Mouse (Mus musculus): ENCODE data around the gene Rbfox3. TPM values are rescaled to one million over a fixed set of nuclear protein-coding genes. Genes with fewer than 3 reads are reported as not detected.

The Rbfox3 gene
- polyA plus RNA-seq, 1 experiment from 2014 or later: 1.5 TPM

DNA sequence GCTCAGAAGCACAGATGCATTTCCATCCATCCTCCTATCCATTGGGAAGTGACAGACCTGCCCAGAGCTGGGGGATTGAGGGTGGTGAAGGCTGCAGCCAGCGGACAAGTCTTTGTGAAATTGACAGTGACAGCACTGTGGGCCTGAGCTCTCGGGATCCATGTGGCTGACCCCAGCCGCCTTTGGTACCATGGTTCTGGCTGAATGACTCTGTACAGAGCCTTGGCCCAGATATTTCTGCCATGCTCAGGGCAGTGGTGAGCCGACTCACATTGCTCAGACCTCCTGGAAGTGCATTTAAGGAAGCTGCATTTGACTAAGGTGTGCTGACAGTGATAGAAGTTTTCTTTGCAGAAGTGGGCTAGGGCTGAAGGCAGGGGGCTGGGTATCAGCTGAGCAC is 144.0 kb downstream of the Rbfox3 start:
- Histone ChIP-seq H3K36me3 (no peaks in the 10 kb centered on the region), H3K27ac (no peak overlapping the region), H3K27me3 (replicated peaks) (no peaks in the 10 kb centered on the region), H3K4me3 (replicated peaks) (no peak overlapping the region), H3K9ac (no peak overlapping the region), H3K9me3 (no peaks in the 10 kb centered on the region), H3K4me2 (replicated peaks) (no peak overlapping the region), H3K4me1 (replicated peaks) (0 out of 2 replicates have a peak, but pooled peaks cover 6% of the 10 kb centered on the region)
- ATAC-seq: no peak
- WGBS: 67% methylated on average over 4 of the region's 4 CpGs

DNA sequence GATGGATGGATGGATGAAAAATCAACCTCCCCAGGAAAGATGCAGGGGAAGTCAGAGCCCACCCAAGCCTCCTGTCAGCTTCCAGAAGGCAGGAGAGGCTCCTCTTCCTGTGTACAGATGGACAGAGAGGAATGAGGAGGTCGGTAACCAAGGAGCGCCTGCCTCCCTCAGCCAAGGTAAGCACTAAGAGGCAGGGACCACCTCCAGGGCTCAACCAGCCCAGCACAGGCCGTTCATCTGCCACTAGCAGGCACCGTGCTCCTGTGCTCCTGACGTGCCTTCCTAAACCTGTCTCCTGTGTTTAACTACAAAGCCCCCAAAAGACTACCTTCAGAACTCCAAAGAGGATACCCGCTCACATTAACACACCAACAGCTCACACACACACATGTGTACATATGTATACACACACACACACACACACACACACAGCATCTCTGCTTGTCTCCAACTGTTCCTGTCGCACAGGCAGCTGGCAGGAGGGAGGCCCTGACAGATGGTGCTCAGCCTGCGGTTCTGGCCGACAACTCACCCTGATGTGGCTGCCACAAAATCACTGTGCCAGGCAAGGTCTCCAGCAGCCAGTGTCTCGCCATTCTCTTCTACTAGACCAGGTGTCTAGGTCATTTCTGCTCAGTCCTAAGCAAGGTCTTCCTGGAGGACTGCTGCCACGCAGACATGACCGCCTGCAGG is 151.0 kb downstream of the Rbfox3 start:
- Histone ChIP-seq H3K4me2 (replicated peaks) (no peak overlapping the region), H3K27me3 (replicated peaks) (no peaks in the 10 kb centered on the region), H3K4me3 (replicated peaks) (no peak overlapping the region), H3K36me3 (no peaks in the 10 kb centered on the region), H3K9me3 (no peaks in the 10 kb centered on the region), H3K27ac (no peak overlapping the region), H3K9ac (no peak overlapping the region), H3K4me1 (replicated peaks) (no peaks in the 10 kb centered on the region)
- no peak for ATAC-seq
- WGBS: 73% methylated on average over 12 of the region's 12 CpGs

DNA sequence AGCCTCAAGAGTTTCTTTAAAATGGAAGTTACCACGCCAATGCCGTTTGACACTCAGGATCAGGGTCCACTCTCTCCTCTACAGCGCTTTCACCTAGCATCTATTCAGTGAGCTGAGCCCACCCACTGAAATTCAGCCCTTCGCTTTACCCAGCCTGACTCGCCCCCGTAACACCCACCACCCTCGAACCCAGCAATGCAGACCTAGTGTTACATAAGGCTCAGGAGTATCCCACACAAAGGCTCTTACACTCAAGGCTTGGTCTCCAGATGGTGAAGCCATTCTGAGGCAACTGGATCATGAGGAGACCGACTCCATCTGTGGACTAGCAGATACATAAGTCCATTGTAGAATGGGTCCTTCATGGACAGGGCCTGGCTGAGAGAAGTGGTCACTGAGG is 152.2 kb downstream of the Rbfox3 start:
- 90% methylated on average over 8 of the region's 8 CpGs for WGBS
- H3K4me2 ChIP-seq (replicated peaks): no peak overlapping the region
- H3K4me1 ChIP-seq (replicated peaks): no peaks in the 10 kb centered on the region
- no peak overlapping the region for H3K4me3 ChIP-seq (replicated peaks)
- no peaks in the 10 kb centered on the region for H3K27me3 ChIP-seq (replicated peaks)
- H3K9me3 ChIP-seq: no peaks in the 10 kb centered on the region
- no peak for ATAC-seq
- no peak overlapping the region for H3K9ac ChIP-seq
- no peaks in the 10 kb centered on the region for H3K36me3 ChIP-seq
- no peak overlapping the region for H3K27ac ChIP-seq

DNA sequence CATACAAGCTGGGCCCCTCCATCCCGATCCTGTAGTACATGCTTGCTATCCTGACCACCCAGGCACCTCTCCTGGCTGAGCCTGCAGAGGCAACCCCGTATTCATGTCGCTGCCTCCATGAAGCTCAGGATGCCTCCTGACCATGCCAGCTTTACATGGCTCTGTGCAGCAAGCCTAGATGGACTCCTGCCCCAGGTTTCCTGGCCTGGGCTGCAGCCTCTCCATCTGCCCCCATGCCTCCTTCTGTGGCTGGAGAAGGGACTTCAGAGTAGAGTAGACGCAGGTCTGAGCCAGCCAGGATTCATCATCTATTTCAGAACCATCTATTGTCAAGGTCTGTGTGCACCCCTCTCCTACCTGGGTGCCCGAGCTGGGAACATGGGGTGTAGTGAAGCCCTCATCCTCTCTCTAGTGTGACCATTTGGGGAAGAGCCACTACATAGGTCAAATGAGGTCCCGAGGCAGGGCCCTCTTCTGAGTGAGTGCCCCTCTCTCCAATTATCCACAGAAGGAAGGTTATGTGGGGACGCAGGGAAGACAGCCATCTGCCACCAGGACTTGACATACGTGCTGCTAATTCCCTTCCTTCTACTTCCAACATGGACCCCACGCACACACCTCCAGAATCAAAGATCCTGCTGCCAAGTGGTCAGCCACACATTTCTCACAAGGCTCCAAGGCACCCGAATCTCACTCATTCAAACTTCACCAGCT is 153.0 kb downstream of the Rbfox3 start:
- 90% methylated on average over 10 of the region's 10 CpGs for WGBS
- Histone ChIP-seq H3K9ac (no peak overlapping the region), H3K9me3 (no peaks in the 10 kb centered on the region), H3K27ac (no peak overlapping the region), H3K4me1 (replicated peaks) (no peaks in the 10 kb centered on the region), H3K4me2 (replicated peaks) (no peak overlapping the region), H3K27me3 (replicated peaks) (no peaks in the 10 kb centered on the region), H3K4me3 (replicated peaks) (no peak overlapping the region), H3K36me3 (no peaks in the 10 kb centered on the region)
- no peak for ATAC-seq

DNA sequence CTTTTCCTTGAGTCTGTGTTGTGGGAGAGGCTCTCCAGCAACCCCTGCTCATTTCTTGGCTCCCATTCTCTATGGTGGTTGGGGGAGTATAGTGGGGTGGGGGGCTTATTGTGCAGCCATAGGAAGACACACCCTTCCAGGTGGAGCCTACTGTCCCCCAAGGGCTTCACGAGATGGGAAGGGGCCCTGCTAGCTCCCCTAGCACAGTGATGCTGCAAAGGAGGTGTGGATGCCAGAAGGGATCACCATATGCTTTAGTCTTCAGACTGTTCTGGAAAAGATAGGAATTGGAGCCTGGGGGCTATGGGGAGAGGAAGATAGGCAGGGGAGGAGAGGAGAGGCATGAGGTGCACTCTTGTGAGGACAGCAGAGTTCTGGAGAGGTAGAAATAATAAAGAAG is 153.9 kb downstream of the Rbfox3 start:
- Histone ChIP-seq H3K4me1 (replicated peaks) (no peaks in the 10 kb centered on the region), H3K27ac (no peak overlapping the region), H3K36me3 (no peaks in the 10 kb centered on the region), H3K9me3 (no peaks in the 10 kb centered on the region), H3K9ac (no peak overlapping the region), H3K4me3 (replicated peaks) (no peak overlapping the region), H3K4me2 (replicated peaks) (no peak overlapping the region), H3K27me3 (replicated peaks) (no peaks in the 10 kb centered on the region)
- ATAC-seq: no peak
- WGBS: 60% methylated on average over 1 of the region's 1 CpGs

DNA sequence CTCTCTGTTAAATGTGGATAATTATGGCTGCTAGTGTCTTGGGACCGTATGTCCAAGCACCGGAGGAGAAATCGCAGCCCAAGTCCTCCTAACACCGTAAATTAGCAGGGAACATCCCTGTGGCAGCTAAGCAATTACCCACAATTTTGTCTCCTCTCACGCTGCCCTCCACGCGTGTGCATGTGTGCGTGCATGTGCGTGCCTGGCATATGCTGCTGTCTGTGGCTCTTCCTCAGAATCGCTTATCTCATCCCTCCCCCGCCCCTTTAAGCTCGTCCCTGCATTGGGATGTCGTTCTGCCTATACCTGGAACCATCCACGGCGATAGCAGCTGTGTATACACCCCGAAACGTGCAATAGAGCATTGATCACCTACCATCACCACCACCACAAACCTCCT is 156.4 kb downstream of the Rbfox3 start:
- Histone ChIP-seq H3K4me3 (replicated peaks) (no peak overlapping the region), H3K4me1 (replicated peaks) (no peaks in the 10 kb centered on the region), H3K4me2 (replicated peaks) (no peak overlapping the region), H3K9me3 (no peaks in the 10 kb centered on the region), H3K27me3 (replicated peaks) (no peaks in the 10 kb centered on the region), H3K27ac (no peak overlapping the region), H3K9ac (no peak overlapping the region), H3K36me3 (no peaks in the 10 kb centered on the region)
- WGBS: 73% methylated on average over 17 of the region's 17 CpGs
- ATAC-seq: no peak

DNA sequence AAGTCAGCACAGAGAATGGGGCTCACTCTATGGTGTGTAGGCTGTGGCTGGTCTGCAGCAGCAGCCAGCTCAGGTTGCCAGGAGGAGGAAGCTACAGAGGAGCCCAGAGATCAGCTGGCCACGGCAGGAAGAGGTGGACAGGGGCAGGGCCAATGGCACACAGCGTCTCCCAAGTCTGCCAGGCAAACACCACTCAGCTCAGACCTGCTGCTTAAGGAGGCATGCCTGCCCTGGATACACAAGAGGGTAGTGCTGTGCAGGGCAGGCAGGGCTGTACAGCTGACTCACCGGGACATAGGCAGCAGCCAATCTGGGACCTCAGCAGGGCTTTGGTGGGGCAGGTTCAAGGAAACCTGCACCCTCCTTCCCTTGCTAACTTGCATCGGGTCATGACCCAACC is 156.9 kb downstream of the Rbfox3 start:
- no peaks in the 10 kb centered on the region for H3K9me3 ChIP-seq

DNA sequence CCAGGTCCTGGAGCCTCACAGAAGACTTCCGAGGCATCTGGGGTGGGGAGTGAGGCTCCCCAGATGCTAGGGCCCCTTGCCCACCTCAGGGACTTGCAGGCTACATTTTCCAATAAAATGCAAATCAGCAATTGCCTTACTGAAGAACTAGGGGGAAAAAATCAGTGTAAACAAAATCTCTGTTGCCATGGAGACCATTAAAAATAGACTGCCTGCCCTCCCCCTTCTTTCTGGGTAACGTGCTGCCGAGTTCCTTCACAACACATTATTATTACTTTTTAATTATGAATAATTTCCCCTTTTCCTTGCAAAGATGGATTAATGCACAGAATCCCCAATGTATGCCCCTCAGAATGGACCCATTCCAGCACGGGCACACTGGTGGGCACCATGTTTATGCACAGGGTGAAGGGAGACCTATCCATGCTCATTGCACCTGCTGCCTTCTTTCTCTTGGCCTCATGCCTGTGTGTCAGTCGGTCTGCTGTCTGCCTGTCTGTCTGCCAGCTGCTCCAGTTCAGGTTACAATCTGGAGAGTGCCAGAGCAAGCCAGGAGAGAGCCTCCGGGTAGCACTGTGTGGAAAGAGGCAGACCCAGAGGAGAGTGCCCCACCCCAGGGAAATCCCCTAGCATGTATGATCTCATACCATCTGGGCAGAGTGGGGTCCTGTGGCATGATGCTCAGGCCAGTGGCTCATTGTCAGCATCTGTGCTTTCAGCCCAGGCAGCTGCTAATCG is 159.3 kb downstream of the Rbfox3 start:
- no peak for ATAC-seq
- Histone ChIP-seq H3K36me3 (no peaks in the 10 kb centered on the region), H3K27ac (no peak overlapping the region), H3K27me3 (replicated peaks) (no peaks in the 10 kb centered on the region), H3K4me2 (replicated peaks) (no peak overlapping the region), H3K4me1 (replicated peaks) (no peaks in the 10 kb centered on the region), H3K9me3 (no peaks in the 10 kb centered on the region), H3K4me3 (replicated peaks) (no peak overlapping the region), H3K9ac (no peak overlapping the region)
- WGBS: 60% methylated on average over 7 of the region's 7 CpGs

More for the DNA sequence above, 156.9 kb downstream of the Rbfox3 start:
- H3K4me3 ChIP-seq (replicated peaks): no peak overlapping the region
- H3K36me3 ChIP-seq: no peaks in the 10 kb centered on the region
- no peaks in the 10 kb centered on the region for H3K4me1 ChIP-seq (replicated peaks)
- no peak overlapping the region for H3K4me2 ChIP-seq (replicated peaks)
- no peak overlapping the region for H3K9ac ChIP-seq
- H3K27me3 ChIP-seq (replicated peaks): no peaks in the 10 kb centered on the region
- ATAC-seq: no peak
- no peak overlapping the region for H3K27ac ChIP-seq
- WGBS: 45% methylated on average over 4 of the region's 4 CpGs

DNA sequence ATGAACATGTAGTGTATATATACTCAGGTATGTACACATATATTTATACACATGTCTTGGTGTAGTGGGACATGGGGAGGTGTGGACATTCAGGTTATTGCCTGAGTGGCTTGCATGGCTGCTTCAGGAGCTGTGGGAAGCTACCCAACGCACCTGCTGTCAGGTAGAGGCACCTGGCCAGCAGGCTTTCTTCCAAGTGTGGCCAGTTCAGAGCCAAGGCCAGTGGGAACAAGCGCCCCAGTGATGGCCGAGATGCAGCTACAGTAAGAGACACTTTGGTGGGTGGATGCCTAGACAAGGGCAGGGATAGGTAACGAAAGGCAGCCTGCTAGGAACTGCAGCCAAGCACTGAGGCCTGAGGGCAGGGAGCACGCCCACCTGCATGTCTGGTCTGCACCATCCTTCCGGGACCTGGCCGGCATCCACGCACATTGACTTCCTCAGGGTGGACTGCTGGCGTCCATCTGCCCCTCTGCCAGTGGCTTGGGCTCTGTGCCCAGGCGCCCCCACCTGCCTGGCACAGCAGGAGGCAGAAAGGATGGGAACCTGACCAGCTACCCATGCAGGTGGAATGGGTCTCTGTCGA is 160.6 kb downstream of the Rbfox3 start:
- H3K27ac ChIP-seq: no peak overlapping the region
- peaks cover 5% of the 10 kb centered on the region; the same call in 1 of the 2 replicates for H3K27me3 ChIP-seq (replicated peaks)
- H3K4me3 ChIP-seq (replicated peaks): no peak overlapping the region
- no peak for ATAC-seq
- H3K4me1 ChIP-seq (replicated peaks): no peaks in the 10 kb centered on the region
- whole genome bisulfite sequencing: 80% methylated on average over 11 of the region's 11 CpGs
- H3K4me2 ChIP-seq (replicated peaks): no peak overlapping the region
- H3K9ac ChIP-seq: no peak overlapping the region
- no peaks in the 10 kb centered on the region for H3K9me3 ChIP-seq
- H3K36me3 ChIP-seq: no peaks in the 10 kb centered on the region

DNA sequence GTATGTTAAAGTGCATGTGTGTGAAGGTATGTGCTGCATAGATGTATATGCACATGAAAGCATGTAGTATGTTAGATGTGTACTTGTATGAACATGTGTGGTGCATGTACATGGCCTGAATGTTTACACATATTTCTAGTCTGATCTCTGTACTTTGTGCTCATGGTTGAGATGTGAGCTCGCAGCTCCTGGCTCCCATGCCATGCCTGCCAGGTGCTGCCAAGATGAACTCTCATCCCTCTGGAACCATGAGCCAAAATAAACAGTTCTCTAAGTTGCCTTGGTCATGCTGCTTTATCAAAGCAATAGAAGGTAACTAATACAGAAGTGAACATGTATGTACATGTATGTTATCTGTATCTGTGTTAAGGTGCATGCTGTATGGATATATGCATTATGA is 161.9 kb downstream of the Rbfox3 start:
- WGBS: 82% methylated on average over 1 of the region's 1 CpGs
- H3K9ac ChIP-seq: no peak overlapping the region
- no peak overlapping the region for H3K4me3 ChIP-seq (replicated peaks)
- no peaks in the 10 kb centered on the region for H3K9me3 ChIP-seq
- H3K27me3 ChIP-seq (replicated peaks): peaks cover 16% of the 10 kb centered on the region
- ATAC-seq: no peak
- H3K4me1 ChIP-seq (replicated peaks): peaks cover 7% of the 10 kb centered on the region; the same call in 1 of the 2 replicates
- no peak overlapping the region for H3K27ac ChIP-seq
- H3K36me3 ChIP-seq: no peaks in the 10 kb centered on the region
- no peak overlapping the region for H3K4me2 ChIP-seq (replicated peaks)

DNA sequence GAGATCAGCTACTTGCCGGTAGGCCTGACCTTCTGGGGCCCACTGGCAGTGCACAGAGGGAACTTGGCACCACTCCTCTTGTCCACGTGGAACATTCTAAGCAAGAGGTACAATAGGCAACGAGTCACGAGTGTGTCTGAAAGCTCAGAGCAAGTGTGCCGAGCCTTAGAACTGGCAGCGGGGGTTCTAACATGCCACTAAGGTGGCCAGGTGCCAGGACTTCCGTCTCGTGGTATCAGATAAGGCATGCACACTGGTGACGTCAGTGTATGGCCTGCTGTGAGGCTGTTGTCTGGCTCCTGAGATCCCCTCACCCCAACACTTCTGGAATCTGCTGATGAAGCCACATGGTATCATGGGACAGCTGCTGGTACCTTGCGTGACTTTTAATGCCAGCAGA is 162.8 kb downstream of the Rbfox3 start:
- Histone ChIP-seq H3K4me2 (replicated peaks) (no peak overlapping the region), H3K36me3 (no peaks in the 10 kb centered on the region), H3K4me1 (replicated peaks) (peaks cover 13% of the 10 kb centered on the region; the same call in 1 of the 2 replicates), H3K27me3 (replicated peaks) (peaks cover 23% of the 10 kb centered on the region), H3K4me3 (replicated peaks) (no peak overlapping the region), H3K9ac (no peak overlapping the region), H3K27ac (no peak overlapping the region), H3K9me3 (no peaks in the 10 kb centered on the region)
- WGBS: 70% methylated on average over 10 of the region's 10 CpGs
- ATAC-seq: no peak

DNA sequence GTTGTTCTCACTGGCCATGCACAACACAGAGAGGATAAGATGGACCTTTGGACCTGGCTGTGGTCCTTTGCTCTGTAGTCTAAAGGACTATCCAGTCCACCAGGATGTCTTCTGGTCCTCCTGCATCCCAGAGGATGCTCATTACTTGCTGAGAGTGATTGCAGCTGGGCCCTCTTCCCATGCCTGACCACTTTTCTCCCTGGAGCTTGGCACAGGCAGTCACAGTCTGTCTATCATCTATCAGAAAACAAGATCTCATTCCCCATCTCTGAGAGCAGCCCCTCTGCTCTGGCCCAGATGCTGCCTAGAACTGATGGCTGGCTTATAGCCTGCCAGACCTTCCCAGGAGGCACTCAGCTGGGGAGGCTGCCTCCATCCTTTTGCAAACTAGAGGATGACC is 166.1 kb downstream of the Rbfox3 start:
- no peak overlapping the region for H3K9ac ChIP-seq
- peaks cover 13% of the 10 kb centered on the region; the same call in 1 of the 2 replicates for H3K4me1 ChIP-seq (replicated peaks)
- H3K4me2 ChIP-seq (replicated peaks): no peak overlapping the region
- H3K27ac ChIP-seq: no peak overlapping the region
- no peaks in the 10 kb centered on the region for H3K9me3 ChIP-seq
- no peak overlapping the region for H3K4me3 ChIP-seq (replicated peaks)
- ATAC-seq: 0 out of 2 replicates have a peak, but pooled peaks have one; percentile 8
- peaks cover 27% of the 10 kb centered on the region for H3K27me3 ChIP-seq (replicated peaks)
- H3K36me3 ChIP-seq: no peaks in the 10 kb centered on the region
